In genomic region chr5:123130814-123131148, GRCm38 (mm10) we compare ENCODE assay signal across 31 mouse cellular contexts. TPM values are rescaled to one million over a fixed set of nuclear protein-coding genes. Genes with fewer than 3 reads are reported as not detected.
DNase-seq lines count a peak whose midpoint lies in the region; ATAC-seq and TF ChIP-seq lines count a peak whose summit lies in the region.
"Had no signal": no experiment of that assay in that cellular context is flagged by ENCODE, and none has a peak within 500 bp of the region (broad histone marks: within the 10 kb centered on the region; RNA-seq: fewer than 3 reads in every experiment).

No protein-coding gene starts in this region.

- H3K9me3 ChIP-seq in midbrain, postnatal 0 days (ENCODE audit: low read length), result no peaks in the 10 kb centered on the region
- H3K9me3 ChIP-seq in midbrain, embryonic 13.5 days, result no peaks in the 10 kb centered on the region
- H3K9me3 ChIP-seq in intestine, embryonic 15.5 days, result no peaks in the 10 kb centered on the region
- H3K9me3 ChIP-seq: forebrain, embryonic 13.5 days; heart, embryonic 12.5 days; limb, embryonic 13.5 days; lung, embryonic 15.5 days; midbrain, embryonic 12.5 days had no signal

- no peak overlapping the region for H3K27ac ChIP-seq in layer of hippocampus, adult 2 months
- no peak overlapping the region for H3K27ac ChIP-seq in midbrain, postnatal 0 days (ENCODE audit: low read depth, low read length)
- H3K27ac ChIP-seq in midbrain, embryonic 13.5 days, result no peak overlapping the region
- H3K27ac ChIP-seq in intestine, embryonic 15.5 days, result no peak overlapping the region
- H3K27ac ChIP-seq: gastrocnemius, adult 2 months; limb, embryonic 13.5 days; liver, embryonic 14.5 days; lung, embryonic 15.5 days; midbrain, embryonic 12.5 days had no signal

- H3K4me3 ChIP-seq in layer of hippocampus, adult 2 months, result peak overlapping the region; percentile 85; the same call in 1 of the 2 replicates
- no peak overlapping the region for H3K4me3 ChIP-seq in midbrain, postnatal 0 days (ENCODE audit: low read depth, low read length)
- H3K4me3 ChIP-seq in midbrain, embryonic 13.5 days (replicated peaks), result no peak overlapping the region
- H3K4me3 ChIP-seq in intestine, embryonic 15.5 days (replicated peaks), result no peak overlapping the region
- H3K4me3 ChIP-seq: forebrain, embryonic 13.5 days; gastrocnemius, adult 2 months; heart, embryonic 12.5 days; lung, embryonic 15.5 days; midbrain, embryonic 12.5 days had no signal

- no peak for TF ChIP-seq CTCF in layer of hippocampus, adult 2 months (conservative IDR thresholded peaks at IDR 0.05)
- TF ChIP-seq CTCF in midbrain, postnatal 0 days (IDR thresholded peaks at IDR 0.05), result no peak

- 88% methylated on average over 5 of the region's 5 CpGs for WGBS in midbrain, postnatal 0 days
- WGBS in midbrain, embryonic 13.5 days, result 90% methylated on average over 5 of the region's 5 CpGs
- WGBS in intestine, embryonic 15.5 days, result 65% methylated on average over 5 of the region's 5 CpGs

- DNase-seq in layer of hippocampus, adult 2 months (ENCODE audit: low spot score in 2 of 2), result no peak
- DNase-seq in layer of hippocampus, adult 9-10 months (ENCODE audit: low spot score), result no peak
- no peak for DNase-seq in midbrain, postnatal 0 days (ENCODE audit: low spot score)
- DNase-seq in kidney, adult 18-20 months, result no peak
- DNase-seq in gastrocnemius, postnatal 25 days, result no peak
- DNase-seq: cerebellum, adult 11 months; cerebellum, postnatal 36 days; gastrocnemius, adult 2 months; heart, postnatal 10 days; kidney, adult 9 months; kidney, postnatal 14 days; layer of hippocampus, postnatal 36 days; thymus, postnatal 36 days had no signal

- H3K4me2 ChIP-seq in midbrain, postnatal 0 days (ENCODE audit: low read depth, low read length, poor library complexity, severe bottlenecking), result no peak overlapping the region
- H3K4me2 ChIP-seq in midbrain, embryonic 13.5 days (replicated peaks), result no peak overlapping the region
- no peak overlapping the region for H3K4me2 ChIP-seq in intestine, embryonic 15.5 days (replicated peaks)
- H3K4me2 ChIP-seq: heart, embryonic 12.5 days; lung, embryonic 15.5 days; midbrain, embryonic 12.5 days had no signal

- no peak for ATAC-seq in midbrain, postnatal 0 days (ENCODE audit: low FRiP score)
- no peak for ATAC-seq in midbrain, embryonic 13.5 days
- peak; percentile 29 for ATAC-seq in intestine, embryonic 15.5 days
- ATAC-seq: forebrain, embryonic 13.5 days had no signal

- peaks cover 14% of the 10 kb centered on the region; the same call in 1 of the 2 replicates for H3K4me1 ChIP-seq in midbrain, postnatal 0 days (ENCODE audit: insufficient read depth, low read length)
- H3K4me1 ChIP-seq in midbrain, embryonic 13.5 days (replicated peaks), result peaks cover 45% of the 10 kb centered on the region
- peaks cover 41% of the 10 kb centered on the region for H3K4me1 ChIP-seq in intestine, embryonic 15.5 days (replicated peaks)

- H3K9ac ChIP-seq in midbrain, postnatal 0 days (replicated peaks; ENCODE audit: low read length, poor library complexity, severe bottlenecking), result 0 out of 2 replicates have a peak overlapping the region, but pooled peaks have one; percentile 19
- H3K9ac ChIP-seq in midbrain, embryonic 13.5 days (replicated peaks), result no peak overlapping the region
- H3K9ac ChIP-seq in intestine, embryonic 15.5 days, result no peak overlapping the region
- H3K9ac ChIP-seq: forebrain, embryonic 13.5 days; heart, embryonic 12.5 days; liver, embryonic 14.5 days; lung, embryonic 15.5 days; midbrain, embryonic 12.5 days had no signal

- no peaks in the 10 kb centered on the region for H3K36me3 ChIP-seq in midbrain, postnatal 0 days (ENCODE audit: insufficient read depth, low read length)
- H3K36me3 ChIP-seq in midbrain, embryonic 13.5 days, result peaks cover 79% of the 10 kb centered on the region
- no peaks in the 10 kb centered on the region for H3K36me3 ChIP-seq in intestine, embryonic 15.5 days
- H3K36me3 ChIP-seq: heart, embryonic 12.5 days; lung, embryonic 15.5 days had no signal

- no peaks in the 10 kb centered on the region for H3K27me3 ChIP-seq in midbrain, postnatal 0 days (ENCODE audit: insufficient read depth, low read length)
- H3K27me3 ChIP-seq in midbrain, embryonic 13.5 days, result no peaks in the 10 kb centered on the region
- no peaks in the 10 kb centered on the region for H3K27me3 ChIP-seq in intestine, embryonic 15.5 days (replicated peaks)
- H3K27me3 ChIP-seq: forebrain, embryonic 13.5 days; heart, embryonic 12.5 days; limb, embryonic 13.5 days; lung, embryonic 15.5 days had no signal

RNA-seq across cellular contexts. Expression of gene Rhof, which starts 1.7 kb away (rescaled TPM):
- total RNA-seq in layer of hippocampus, adult 2 months (2021), result 10 to 100 TPM; 43.3 to 46.3 TPM
- total RNA-seq in midbrain, postnatal 0 days (2014; rRNA removed), result 37.2 and 47.8 TPM in 2 replicates
- 41.7 and 45.3 TPM in 2 replicates for polyA plus RNA-seq in midbrain, postnatal 0 days (2015; fragmentation: Nextera tagmentation; extraction: Ambion mirVana)
- polyA plus RNA-seq in midbrain, embryonic 13.5 days (2015; fragmentation: Nextera tagmentation; extraction: Ambion mirVana), result 2.6 and 3.3 TPM in 2 replicates
- polyA plus RNA-seq in intestine, embryonic 15.5 days (2015; fragmentation: Nextera tagmentation; extraction: Ambion mirVana), result 1.7 and 2.3 TPM in 2 replicates
- under 1 TPM; 0.23 to 0.38 TPM for total RNA-seq in gastrocnemius, postnatal 25 days (2021)

RNA-seq across cellular contexts. Expression of gene Setd1b, which starts 11.2 kb away (rescaled TPM):
- 10 to 100 TPM; 31.2 to 39.4 TPM for total RNA-seq in layer of hippocampus, adult 2 months (2021)
- total RNA-seq in midbrain, postnatal 0 days (2014; rRNA removed), result 5.3 and 5.9 TPM in 2 replicates
- polyA plus RNA-seq in midbrain, postnatal 0 days (2015; fragmentation: Nextera tagmentation; extraction: Ambion mirVana), result 7.2 and 8.8 TPM in 2 replicates
- polyA plus RNA-seq in midbrain, embryonic 13.5 days (2015; fragmentation: Nextera tagmentation; extraction: Ambion mirVana), result 13.3 and 14.1 TPM in 2 replicates
- 7.6 and 8.4 TPM in 2 replicates for polyA plus RNA-seq in intestine, embryonic 15.5 days (2015; fragmentation: Nextera tagmentation; extraction: Ambion mirVana)
- total RNA-seq in gastrocnemius, postnatal 25 days (2021), result 1 to 10 TPM; 8.1 to 9.6 TPM

RNA-seq across cellular contexts. Expression of gene Psmd9, which starts 38.4 kb away (rescaled TPM):
- 10 to 100 TPM; 27.8 to 30.4 TPM for total RNA-seq in layer of hippocampus, adult 2 months (2021)
- total RNA-seq in midbrain, postnatal 0 days (2014; rRNA removed), result 26.1 and 26.5 TPM in 2 replicates
- 76.3 and 81.8 TPM in 2 replicates for polyA plus RNA-seq in midbrain, postnatal 0 days (2015; fragmentation: Nextera tagmentation; extraction: Ambion mirVana)
- polyA plus RNA-seq in midbrain, embryonic 13.5 days (2015; fragmentation: Nextera tagmentation; extraction: Ambion mirVana), result 72.2 and 74.0 TPM in 2 replicates
- 68.5 and 69.1 TPM in 2 replicates for polyA plus RNA-seq in intestine, embryonic 15.5 days (2015; fragmentation: Nextera tagmentation; extraction: Ambion mirVana)
- total RNA-seq in gastrocnemius, postnatal 25 days (2021), result 10 to 100 TPM; 14.2 to 15.2 TPM

RNA-seq across cellular contexts. Expression of gene Hpd, which starts 51.7 kb away (rescaled TPM):
- not detected for total RNA-seq in layer of hippocampus, adult 2 months (2021)
- total RNA-seq in midbrain, postnatal 0 days (2014; rRNA removed), result not detected in 2 replicates
- not detected in 2 replicates for polyA plus RNA-seq in midbrain, postnatal 0 days (2015; fragmentation: Nextera tagmentation; extraction: Ambion mirVana)
- not detected in 2 replicates for polyA plus RNA-seq in midbrain, embryonic 13.5 days (2015; fragmentation: Nextera tagmentation; extraction: Ambion mirVana)
- 4.7 and 6.8 TPM in 2 replicates for polyA plus RNA-seq in intestine, embryonic 15.5 days (2015; fragmentation: Nextera tagmentation; extraction: Ambion mirVana)
- not detected for total RNA-seq in gastrocnemius, postnatal 25 days (2021)
- total RNA-seq: ES-E14; gastrocnemius, adult 2 months; granulocyte monocyte progenitor cell, adult 5-6 weeks; heart, postnatal 10 days; layer of hippocampus, adult 18-20 months; layer of hippocampus, postnatal 36 days; left cerebral cortex, postnatal 14 days had no signal
- polyA plus RNA-seq: C2C12; embryonic facial prominence, embryonic 14.5 days; forebrain, embryonic 13.5 days; frontal cortex, adult 2 months; heart, embryonic 12.5 days; hindbrain, embryonic 11.5 days; limb, embryonic 13.5 days; lung, embryonic 15.5 days; midbrain, embryonic 12.5 days; neural tube, embryonic 11.5 days; stomach, embryonic 14.5 days had no signal

Comparison
In these comparisons a context has a peak if more than half of its experiments do, and no peak if none do; other contexts are left out.
1. RNA of gene Rhof, which starts 1.7 kb away (total RNA-seq): 37.2 to 47.8 TPM in midbrain, postnatal 0 days and 43.3 to 46.3 TPM in layer of hippocampus, adult 2 months; 0.23 to 0.38 TPM in gastrocnemius, postnatal 25 days; every median in the first group is over 10 times any median in the second.